Mouse (Mus musculus): ENCODE results near the gene Prps2. TPM values are rescaled to one million over a fixed set of nuclear protein-coding genes. Genes with fewer than 3 reads are reported as not detected.
"Not testable (repeated sequence)": the region's sequence is repeated elsewhere in the genome, so short reads cannot be mapped to it uniquely, and the experiment has no call there.

The Prps2 gene
- polyA plus RNA-seq, 1 experiment from 2014 or later: 13.6 TPM

GRCm38 (mm10) chrX:167321233-167321806, 61.2 kb downstream of the Prps2 start:
- Histone ChIP-seq H3K27ac (no peak overlapping the region), H3K4me2 (no peak overlapping the region), H3K9ac (no peak overlapping the region), H3K27me3 (peaks cover 3% of the 10 kb centered on the region; the same call in 1 of the 2 replicates), H3K9me3 (replicated peaks) (no peaks in the 10 kb centered on the region), H3K4me1 (no peaks in the 10 kb centered on the region), H3K4me3 (no peak overlapping the region), H3K36me3 (ENCODE audit: poor library complexity, severe bottlenecking) (no peaks in the 10 kb centered on the region)
- 54% methylated on average over 4 of the region's 4 CpGs for WGBS
- peak; percentile 75 for ATAC-seq

- no peak overlapping the region for H3K4me3 ChIP-seq
- H3K9ac ChIP-seq: no peak overlapping the region
- H3K4me1 ChIP-seq: no peaks in the 10 kb centered on the region
- H3K27me3 ChIP-seq: peaks cover 5% of the 10 kb centered on the region; the same call in 1 of the 2 replicates
- H3K9me3 ChIP-seq (replicated peaks): no peaks in the 10 kb centered on the region
- no peak for ATAC-seq
- no peak overlapping the region for H3K27ac ChIP-seq
- H3K36me3 ChIP-seq (ENCODE audit: poor library complexity, severe bottlenecking): no peaks in the 10 kb centered on the region
- no peak overlapping the region for H3K4me2 ChIP-seq
- 23% methylated on average over 4 of the region's 4 CpGs for WGBS
These were observed 63.6 kb downstream of the Prps2 start for GRCm38 (mm10) chrX:167318819-167319396.

- H3K27ac ChIP-seq: no peak overlapping the region
- H3K36me3 ChIP-seq (ENCODE audit: poor library complexity, severe bottlenecking): no peaks in the 10 kb centered on the region
- 69% methylated on average over 5 of the region's 5 CpGs for whole genome bisulfite sequencing
- no peak overlapping the region for H3K4me2 ChIP-seq
- no peak overlapping the region for H3K4me3 ChIP-seq
- no peaks in the 10 kb centered on the region for H3K9me3 ChIP-seq (replicated peaks)
- H3K9ac ChIP-seq: no peak overlapping the region
- no peaks in the 10 kb centered on the region for H3K4me1 ChIP-seq
- H3K27me3 ChIP-seq: peaks cover 5% of the 10 kb centered on the region; the same call in 1 of the 2 replicates
- no peak for ATAC-seq
These were observed 66.8 kb downstream of the Prps2 start for GRCm38 (mm10) chrX:167315766-167316165.

- Histone ChIP-seq H3K27me3 (peaks cover 5% of the 10 kb centered on the region; the same call in 1 of the 2 replicates), H3K27ac (no peak overlapping the region), H3K4me1 (no peaks in the 10 kb centered on the region), H3K4me2 (no peak overlapping the region), H3K4me3 (no peak overlapping the region), H3K9ac (no peak overlapping the region), H3K9me3 (replicated peaks) (no peaks in the 10 kb centered on the region), H3K36me3 (ENCODE audit: poor library complexity, severe bottlenecking) (no peaks in the 10 kb centered on the region)
- WGBS: 60% methylated on average over 4 of the region's 4 CpGs
- ATAC-seq: no peak
These were observed 67.3 kb downstream of the Prps2 start for GRCm38 (mm10) chrX:167315093-167315726.

GRCm38 (mm10) chrX:167302061-167302460, 80.5 kb downstream of the Prps2 start:
- not testable (repeated sequence) for H3K4me2 ChIP-seq; ATAC-seq; H3K27me3 ChIP-seq; H3K9me3 ChIP-seq (replicated peaks); H3K4me1 ChIP-seq; H3K27ac ChIP-seq; H3K36me3 ChIP-seq (ENCODE audit: poor library complexity, severe bottlenecking); H3K4me3 ChIP-seq; H3K9ac ChIP-seq
- WGBS: 83% methylated on average over 1 of the region's 1 CpGs

Other genes starting within 250 kb of the Prps2 start
- gene Tmsb4x, start 173.4 kb downstream of the Prps2 start, polyA plus RNA-seq (2015; fragmentation: Nextera tagmentation; extraction: Ambion mirVana): 6,273 and 8,315 TPM in 2 replicates
- 0.08 and 0.13 TPM in 2 replicates for gene Tlr8, start 118.4 kb downstream of the Prps2 start, polyA plus RNA-seq (2015; fragmentation: Nextera tagmentation; extraction: Ambion mirVana)
- gene Tlr7, start 52.2 kb downstream of the Prps2 start, polyA plus RNA-seq (2015; fragmentation: Nextera tagmentation; extraction: Ambion mirVana): 0.15 and 0.18 TPM in 2 replicates